Mouse (Mus musculus) CH12.LX (cell line): ENCODE data around the gene Noa1. TPM values are rescaled to one million over a fixed set of nuclear protein-coding genes. Genes with fewer than 3 reads are reported as not detected.
A peak's percentile ranks its signal among the peaks of the same experiment; 100 is the strongest.

ENCODE experiments used
- DNase-seq: peaks from one replicate; pipeline ENCODE4 v3.0.0-alpha.2; 2013; ENCODE audit errors: extremely low read depth
- H3K27ac ChIP-seq: 2 replicates; pipeline ENCODE4 v1.5.1; 2012; ENCODE audit warnings: low read depth, mild to moderate bottlenecking, control low read depth, moderate library complexity; ENCODE audit not compliant: insufficient read depth
- H3K27me3 ChIP-seq: replicated peaks from 2 replicates; pipeline ENCODE3; 2012; ENCODE audit warnings: inconsistent platforms
- H3K36me3 ChIP-seq, 2 experiments: replicated peaks in 1 of 2; 2 replicates each; pipeline versions ENCODE3 to v1.6.1; 2012; ENCODE audit warnings: inconsistent platforms in 1 of 2, low read length in 1 of 2, mild to moderate bottlenecking in 1 of 2, mixed read lengths in 1 of 2, moderate library complexity in 1 of 2; ENCODE audit not compliant: control insufficient read depth in 1 of 2, insufficient read depth in 1 of 2
- H3K4me1 ChIP-seq, 2 experiments: 2 replicates each; pipeline ENCODE4 v1.6.1; 2012; ENCODE audit warnings: inconsistent platforms in 1 of 2, moderate library complexity in 1 of 2; ENCODE audit not compliant: insufficient read depth in 2 of 2, control insufficient read depth in 1 of 2
- H3K4me2 ChIP-seq: 2 replicates; pipeline ENCODE4 v1.6.1; 2012; ENCODE audit warnings: low read depth, mild to moderate bottlenecking, control low read depth; ENCODE audit not compliant: poor library complexity, insufficient read depth, severe bottlenecking
- H3K4me3 ChIP-seq, 3 experiments: fragments of 150-350 bp in 1 of 3; sonication (generic) in 1 of 3; replicated peaks in 1 of 3; 2 replicates each; pipeline versions ENCODE3 to v1.5.1; 2011 to 2012; ENCODE audit warnings: low read depth in 2 of 3, low read length in 2 of 3, mild to moderate bottlenecking in 2 of 3, moderate library complexity in 2 of 3, control low read depth in 1 of 3, improper control_type of control experiment in 1 of 3, inconsistent platforms in 1 of 3, mixed read lengths in 1 of 3; ENCODE audit not compliant: poor library complexity in 1 of 3
- H3K79me2 ChIP-seq: replicated peaks from 2 replicates; pipeline ENCODE4 v1.6.1; 2012; ENCODE audit warnings: mild to moderate bottlenecking, moderate library complexity; ENCODE audit not compliant: control insufficient read depth, poor library complexity, insufficient read depth, severe bottlenecking; ENCODE audit errors: extremely low read depth
- H3K9ac ChIP-seq: 2 replicates; pipeline ENCODE4 v1.6.1; 2012; ENCODE audit warnings: low read depth, mild to moderate bottlenecking, control low read depth, moderate library complexity; ENCODE audit not compliant: insufficient read depth
- H3K9me3 ChIP-seq: replicated peaks from 2 replicates; pipeline ENCODE3; 2012; ENCODE audit warnings: low read length, inconsistent platforms, mixed read lengths
- BHLHE40 ChIP-seq: IDR thresholded peaks from 2 replicates; pipeline ENCODE4 v1.6.1; 2011; ENCODE audit warnings: mild to moderate bottlenecking, low read depth, low read length, improper control_type of control experiment
- CHD1 ChIP-seq: IDR thresholded peaks from 2 replicates; pipeline ENCODE4 v1.6.1; 2012; ENCODE audit warnings: low read depth, low read length, improper control_type of control experiment, inconsistent platforms
- CHD2 ChIP-seq: IDR thresholded peaks from 2 replicates; pipeline ENCODE4 v1.6.1; 2011; ENCODE audit warnings: low read length, improper control_type of control experiment
- CTCF ChIP-seq, 2 experiments: IDR thresholded peaks in 1 of 2; conservative IDR thresholded peaks in 1 of 2; 2 replicates each; pipeline ENCODE4 v1.5.1; 2011 to 2012; ENCODE audit warnings: low read depth in 2 of 2, low read length in 2 of 2, improper control_type of control experiment in 1 of 2, inconsistent platforms in 1 of 2, mild to moderate bottlenecking in 1 of 2, moderate library complexity in 1 of 2
- E2F4 ChIP-seq: IDR thresholded peaks from 2 replicates; pipeline ENCODE4 v1.6.1; 2011; ENCODE audit warnings: low read depth, low read length, improper control_type of control experiment; ENCODE audit not compliant: insufficient replicate concordance
- ELF1 ChIP-seq: IDR thresholded peaks from 2 replicates; pipeline ENCODE4 v1.6.1; 2014; ENCODE audit warnings: low read depth, mild to moderate bottlenecking, inconsistent platforms, low read length, improper control_type of control experiment
- EP300 ChIP-seq: IDR thresholded peaks from 2 replicates; pipeline ENCODE4 v1.6.1; 2011; ENCODE audit warnings: low read length, improper control_type of control experiment
- GABPA ChIP-seq: IDR thresholded peaks from 2 replicates; pipeline ENCODE4 v1.6.1; 2012; ENCODE audit warnings: low read depth, low read length, improper control_type of control experiment, inconsistent platforms; ENCODE audit not compliant: insufficient replicate concordance
- IRF4 ChIP-seq: IDR thresholded peaks from 2 replicates; pipeline ENCODE4 v1.6.1; 2014; ENCODE audit warnings: low read depth, mild to moderate bottlenecking, inconsistent platforms, low read length, improper control_type of control experiment
- MAFK ChIP-seq: IDR thresholded peaks from 2 replicates; pipeline ENCODE4 v1.6.1; 2011; ENCODE audit warnings: low read length, improper control_type of control experiment; ENCODE audit not compliant: insufficient replicate concordance
- MXI1 ChIP-seq: IDR thresholded peaks from 2 replicates; pipeline ENCODE4 v1.6.1; 2011; ENCODE audit warnings: mild to moderate bottlenecking, low read depth, low read length, improper control_type of control experiment
- PAX5 ChIP-seq: IDR thresholded peaks from 2 replicates; pipeline ENCODE4 v1.6.1; 2012; ENCODE audit warnings: low read length, inconsistent platforms, mixed read lengths
- POLR2A ChIP-seq: IDR thresholded peaks from 2 replicates; pipeline ENCODE4 v1.6.1; 2011; ENCODE audit warnings: low read depth, mild to moderate bottlenecking, improper control_type of control experiment, low read length
- TCF12 ChIP-seq: IDR thresholded peaks from 2 replicates; pipeline ENCODE4 v1.6.1; 2014; ENCODE audit warnings: low read depth, mild to moderate bottlenecking, inconsistent platforms, low read length, improper control_type of control experiment
- UBTF ChIP-seq: IDR thresholded peaks from 2 replicates; pipeline ENCODE4 v1.6.1; 2012; ENCODE audit warnings: low read depth, mild to moderate bottlenecking, inconsistent platforms, low read length, improper control_type of control experiment, moderate library complexity
- USF2 ChIP-seq: conservative IDR thresholded peaks from 2 replicates; pipeline ENCODE4 v1.6.1; 2011; ENCODE audit warnings: low read depth, low read length, improper control_type of control experiment
- ZC3H11A ChIP-seq: IDR thresholded peaks from 2 replicates; pipeline ENCODE4 v1.6.1; 2012; ENCODE audit warnings: low read depth, mild to moderate bottlenecking, inconsistent platforms, low read length, improper control_type of control experiment
- ZNF384 ChIP-seq: IDR thresholded peaks from 2 replicates; pipeline ENCODE4 v1.6.1; 2012; ENCODE audit warnings: low read depth, low read length, improper control_type of control experiment, inconsistent platforms
- dilution Hi-C: fragments of 300-500 bp; cut with MboI; formaldehyde crosslinking; loops from 2 replicates; pipeline ENCODE4 v1.14.3; 2020; ENCODE audit warnings: low sequenced_read_pairs; ENCODE audit not compliant: extremely low pct_unique_long_range_greater_than_20kb, extremely low pct_ligation_motif_present
- in situ Hi-C: fragments of 300-500 bp; cut with MboI; formaldehyde crosslinking; loops from 3 replicates; pipeline ENCODE4 v1.14.3; 2019; ENCODE audit warnings: low sequenced_read_pairs, low pct_ligation_motif_present, low pct_unique_long_range_greater_than_20kb, mixed read lengths
- polyA plus RNA-seq: library from polyadenylated mRNA; unstranded; fragments of >175 nt; gene quantifications from 2 replicates; pipeline ENCODE4 v1.2.1, GENCODE M21; 2012; ENCODE audit warnings: low read depth; ENCODE audit not compliant: insufficient read length
- total RNA-seq, 2 experiments: library from RNA; depleted of rRNA; stranded (reverse); fragments of 300-350 nt in 1 of 2; fragments of >200 nt in 1 of 2; gene quantifications; 2 replicates each; pipeline ENCODE4 v1.2.3; 2012 to 2014

The Noa1 gene
- total and polyA plus RNA-seq, 3 experiments = 33.0 to 60.7 (median 45.7) TPM

DNA sequence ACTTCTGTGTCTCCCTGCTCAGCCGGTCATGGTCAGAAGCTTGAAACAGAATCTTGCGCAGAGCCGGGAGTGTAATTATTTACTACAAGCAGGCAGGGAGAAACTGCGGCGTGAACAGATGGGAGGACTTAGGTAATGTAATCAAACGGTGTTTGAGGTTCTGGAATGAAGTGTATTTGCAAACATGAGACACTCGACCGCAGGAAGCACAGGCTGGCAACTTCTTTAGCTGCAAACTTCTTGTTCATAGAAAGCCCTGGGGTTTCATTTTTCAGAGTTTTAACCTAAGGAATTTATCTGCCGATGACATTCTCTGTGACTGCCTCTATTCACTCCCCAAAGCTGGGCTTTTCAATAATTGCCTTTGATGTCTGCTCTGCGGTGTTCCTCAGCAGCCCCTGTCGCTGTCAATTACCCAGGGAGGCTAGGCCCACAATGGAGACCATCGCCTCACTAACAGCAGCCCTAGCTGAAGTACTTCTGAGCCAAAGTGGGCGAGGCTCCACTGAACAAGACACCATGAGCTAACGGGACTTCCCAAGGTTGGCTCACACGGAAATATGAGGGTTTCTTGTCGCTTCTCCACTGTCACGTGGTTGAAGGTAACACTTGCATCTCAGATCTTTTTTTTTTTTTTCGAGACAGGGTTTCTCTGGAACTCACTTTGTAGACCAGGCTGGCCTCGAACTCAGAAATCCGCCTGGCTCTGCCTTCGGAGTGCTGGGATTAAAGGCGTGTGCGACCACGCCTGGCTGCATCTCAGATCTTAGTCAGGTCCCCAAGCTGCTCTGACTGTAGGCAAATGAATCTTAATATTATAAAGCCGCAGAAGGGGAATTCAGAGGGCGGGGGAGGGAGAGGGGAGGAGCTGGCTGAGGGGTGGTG is 63.9 kb downstream of the Noa1 start (continued):
- TF ChIP-seq ZNF384 = peak; percentile 92
- TF ChIP-seq TCF12 = no peak; the same call in 1 of the 2 replicates
- TF ChIP-seq POLR2A = peak; percentile 61
- no peak; the same call in 1 of the 2 replicates for TF ChIP-seq IRF4
- TF ChIP-seq CHD2 = peak; percentile 44; the same call in 1 of the 2 replicates
- peak; percentile 82 for TF ChIP-seq USF2
- TF ChIP-seq ZC3H11A = no peak
- no peak for TF ChIP-seq CTCF (conservative IDR thresholded peaks at IDR 0.05 in 1 of 2, IDR thresholded peaks at IDR 0.05 in 1 of 2; ENCODE audit: low read depth in 2 of 2, low read length in 2 of 2)
- peak; percentile 50; the same call in 1 of the 2 replicates for TF ChIP-seq ELF1
- TF ChIP-seq UBTF = no peak
- no peak for TF ChIP-seq E2F4
- no peak for TF ChIP-seq MXI1

DNA sequence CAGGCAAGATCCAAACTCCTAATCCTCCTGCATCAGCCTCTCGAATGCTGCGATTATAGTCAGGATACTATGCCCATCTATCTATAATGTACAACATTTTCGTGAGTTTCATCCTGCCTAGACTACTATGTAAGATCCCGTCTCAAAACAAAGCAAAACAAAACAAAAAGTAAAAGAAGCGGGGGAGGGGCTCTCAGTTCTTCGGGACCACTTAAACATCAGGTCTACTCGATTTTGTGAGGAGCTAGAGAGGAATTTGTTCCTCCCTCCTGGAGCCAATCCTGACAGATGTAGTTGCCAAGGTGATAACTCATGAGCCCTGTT is 64.5 kb downstream of the Noa1 start:
- no peaks in the 10 kb centered on the region for H3K36me3 ChIP-seq
- in situ Hi-C loops (no loop called here), dilution Hi-C loops (no loop called here)
- peaks cover 3 to 43% of the 10 kb centered on the region in 2 experiments; a peak in 2 of 4 replicates for H3K4me1 ChIP-seq
- H3K9ac ChIP-seq = peak overlapping the region; percentile 61
- peak overlapping the region; percentile 99 for H3K4me2 ChIP-seq
- no peaks in the 10 kb centered on the region for H3K9me3 ChIP-seq
- H3K27ac ChIP-seq = peak overlapping the region; percentile 63
- TF ChIP-seq PAX5 (no peak), E2F4 (no peak), POLR2A (no peak), UBTF (no peak), CTCF (conservative IDR thresholded peaks at IDR 0.05 in 1 of 2, IDR thresholded peaks at IDR 0.05 in 1 of 2; ENCODE audit: low read depth in 2 of 2, low read length in 2 of 2) (no peak), GABPA (no peak), CHD1 (no peak)
- DNase-seq = no peak
- no peaks in the 10 kb centered on the region for H3K27me3 ChIP-seq
- H3K4me3 ChIP-seq = peak overlapping the region in 2 of 3 experiments; percentile 21 to 39
- H3K79me2 ChIP-seq = no peaks in the 10 kb centered on the region

DNA sequence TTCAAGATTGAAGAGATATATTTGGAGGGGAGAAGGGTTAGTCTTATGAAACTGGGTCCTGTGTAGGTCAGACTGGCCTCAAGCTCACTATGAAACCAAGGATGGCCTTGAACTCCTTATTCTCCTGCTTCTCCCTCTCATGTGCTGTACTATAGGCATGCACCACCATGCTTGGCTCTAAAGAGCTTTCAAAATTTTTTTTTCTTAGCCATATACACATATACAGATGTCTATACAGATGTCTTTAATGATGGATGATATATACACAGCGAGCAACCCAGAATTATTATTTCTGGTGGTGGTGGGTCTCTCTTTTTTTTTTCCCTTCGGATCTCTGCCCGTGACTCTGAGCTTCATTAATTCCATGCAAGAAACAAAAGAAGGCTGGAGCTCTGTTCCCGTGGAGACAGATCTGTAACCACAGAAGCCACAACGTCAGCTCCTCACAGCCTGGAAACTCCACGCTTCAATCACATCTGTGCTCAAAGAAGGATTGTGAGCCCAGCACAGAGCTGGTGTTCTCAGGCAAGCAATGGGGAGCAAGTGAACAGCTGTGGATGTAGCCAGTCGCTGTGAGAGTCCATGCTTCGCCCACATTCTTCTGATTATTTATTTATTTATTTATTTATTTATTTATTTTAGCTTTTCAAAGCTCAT is 65.4 kb downstream of the Noa1 start:
- no peaks in the 10 kb centered on the region for H3K36me3 ChIP-seq
- H3K4me1 ChIP-seq = peaks cover 3 to 33% of the 10 kb centered on the region in 2 experiments; a peak in 2 of 4 replicates
- H3K4me3 ChIP-seq = no peak overlapping the region
- peak overlapping the region; percentile 13; the same call in 1 of the 2 replicates for H3K9ac ChIP-seq
- no peak overlapping the region for H3K27ac ChIP-seq
- in situ Hi-C loops (no loop called here), dilution Hi-C loops (no loop called here)
- peak; percentile 35 for DNase-seq
- TF ChIP-seq MAFK = no peak
- 0 out of 2 replicates have a peak, but pooled peaks have one; percentile 18 for TF ChIP-seq EP300
- peak; percentile 66 for TF ChIP-seq BHLHE40
- no peaks in the 10 kb centered on the region for H3K79me2 ChIP-seq
- H3K4me2 ChIP-seq = peak overlapping the region; percentile 99
- H3K9me3 ChIP-seq = no peaks in the 10 kb centered on the region
- H3K27me3 ChIP-seq = no peaks in the 10 kb centered on the region
